Mouse (Mus musculus): ENCODE results near the gene 1700057G04Rik.

DNA sequence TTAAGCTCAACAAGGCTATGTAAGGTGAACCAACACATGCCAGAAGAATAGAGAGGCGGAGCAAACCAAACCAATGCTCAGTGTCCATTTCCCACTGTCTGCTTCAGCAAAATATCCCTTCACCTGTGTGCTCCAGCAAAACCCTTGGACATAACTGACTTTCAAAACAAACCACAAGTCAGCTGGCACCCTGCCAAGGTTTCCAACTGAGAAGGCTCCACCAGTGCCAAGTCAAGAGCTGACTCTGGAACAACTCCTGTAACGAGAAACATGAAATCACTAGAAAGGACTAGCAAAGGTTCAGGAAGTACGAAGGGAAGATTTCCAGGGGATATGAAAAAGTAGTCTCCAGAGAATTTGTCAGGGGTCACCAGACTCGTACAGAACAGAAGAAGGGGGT, 38.2 kb upstream of the 1700057G04Rik start:
- TF ChIP-seq CTCF (IDR thresholded peaks at IDR 0.05; ENCODE audit: low read depth, low read length) (no peak), GATA1 (IDR thresholded peaks at IDR 0.05; ENCODE audit: borderline replicate concordance, low read length) (no peak), POLR2AphosphoS5 (IDR thresholded peaks at IDR 0.05; ENCODE audit: insufficient replicate concordance, low read depth, low read length) (no peak), GATA2 (IDR thresholded peaks at IDR 0.05; ENCODE audit: borderline replicate concordance, low read depth, low read length) (no peak)
